Mouse (Mus musculus): ENCODE data around the gene Tyk2. TPM values are rescaled to one million over a fixed set of nuclear protein-coding genes. Genes with fewer than 3 reads are reported as not detected.
A peak's percentile ranks its signal among the peaks of the same experiment; 100 is the strongest.

The Tyk2 gene
- polyA plus RNA-seq, 1 experiment from 2014 or later = 11.2 TPM

DNA sequence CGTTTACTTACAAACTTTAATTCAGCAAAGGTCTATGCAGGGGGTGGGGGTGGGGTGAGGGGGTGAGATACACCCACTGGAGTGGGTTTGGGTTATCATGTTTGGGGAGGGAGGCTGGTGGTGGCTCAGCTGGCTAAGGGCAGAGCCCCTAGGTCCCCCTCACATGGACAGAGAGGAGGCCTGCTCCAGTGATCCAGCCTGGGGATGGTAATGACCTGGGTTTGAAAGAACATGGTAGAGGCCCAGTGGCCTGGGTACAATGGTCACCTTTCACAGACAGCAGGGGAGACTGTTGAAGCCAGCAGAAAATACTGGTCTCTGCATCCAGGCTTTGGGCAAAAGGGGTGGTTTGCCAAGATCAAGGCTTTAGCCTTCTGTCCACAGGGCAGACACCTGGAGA, 56.9 kb downstream of the Tyk2 start:
- WGBS = 83% methylated on average over 1 of the region's 1 CpGs
- Histone ChIP-seq H3K4me1 (ENCODE audit: control insufficient read depth in 2 of 2, insufficient read depth in 2 of 2, low read length in 2 of 2) (peaks cover 0 to 12% of the 10 kb centered on the region in 2 experiments; a peak in 2 of 4 replicates), H3K9me3 (ENCODE audit: control insufficient read depth, low read length) (no peaks in the 10 kb centered on the region), H3K27me3 (ENCODE audit: control insufficient read depth, insufficient read depth, low read length) (no peaks in the 10 kb centered on the region), H3K9ac (ENCODE audit: low read length) (no peak overlapping the region), H3K36me3 (ENCODE audit: control insufficient read depth, insufficient read depth, low read length) (peaks cover 66% of the 10 kb centered on the region), H3K4me3 (ENCODE audit: control insufficient read depth in 1 of 2, insufficient read depth in 1 of 2, low read depth in 1 of 2, low read length in 2 of 2) (no peak overlapping the region), H3K4me2 (ENCODE audit: low read length) (no peak overlapping the region), H3K27ac (replicated peaks in 1 of 2; ENCODE audit: control insufficient read depth in 1 of 2, insufficient read depth in 1 of 2, low read depth in 2 of 2, low read length in 2 of 2) (peak overlapping the region in 1 of 2 experiments; percentile 46; a peak in 1 of 4 replicates)
- no peak for ATAC-seq (ENCODE audit: insufficient number of reproducible peaks, insufficient read depth, low FRiP score, low read depth)

DNA sequence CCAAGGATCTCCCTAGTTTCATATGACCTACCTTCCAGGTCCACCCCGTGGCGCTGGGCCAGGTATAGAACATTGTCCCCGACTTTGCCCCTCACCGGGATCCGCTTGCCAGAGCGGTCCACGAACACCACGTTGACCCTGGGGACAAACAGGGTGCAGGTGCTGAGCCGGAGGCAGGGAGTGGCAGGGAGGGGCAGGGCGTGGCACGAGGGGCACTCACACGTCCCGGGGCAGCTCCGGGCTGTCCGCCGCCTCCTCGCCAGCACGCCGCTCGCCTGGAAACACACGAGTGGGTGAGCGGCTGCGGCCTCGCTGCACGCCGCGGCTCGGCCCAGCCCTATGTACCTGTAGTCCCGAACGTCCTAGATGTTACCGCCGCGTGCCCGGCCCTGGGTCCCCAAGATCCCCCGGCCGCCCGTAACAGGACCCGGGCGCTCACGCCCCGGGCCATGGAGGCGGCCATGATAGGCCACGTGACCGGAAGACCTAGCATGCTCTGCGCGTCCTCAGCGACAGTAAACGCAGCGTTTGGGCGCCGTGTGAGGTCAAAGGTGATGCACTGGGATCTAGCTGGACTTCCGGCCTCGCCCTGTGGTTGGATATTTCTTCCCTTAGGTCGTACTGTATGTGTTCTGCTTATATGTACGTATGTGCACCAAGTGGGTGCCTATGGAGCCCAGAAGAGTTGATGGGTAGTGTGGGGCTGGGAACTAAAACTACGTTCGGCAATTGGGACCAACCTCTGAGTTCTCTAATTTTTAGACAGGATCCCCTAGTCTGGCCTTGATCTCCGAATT, 57.8 kb downstream of the Tyk2 start, which contains the start of the genes Gm49373 and Fdx1l:
Gene Gm49373 (minus strand): TSS at position 53 of the 797 bp plus-strand sequence.
Gene Fdx1l (minus strand): TSS at position 571 of the 797 bp plus-strand sequence.
- WGBS = 2% methylated on average over 58 of the region's 58 CpGs
- H3K4me2 ChIP-seq (ENCODE audit: low read length) = peak within 1 kb of the TSS; percentile 90
- peak within 1 kb of the TSS; percentile 46 to 52 for H3K27ac ChIP-seq (replicated peaks in 1 of 2; ENCODE audit: control insufficient read depth in 1 of 2, insufficient read depth in 1 of 2, low read depth in 2 of 2, low read length in 2 of 2)
- H3K27me3 ChIP-seq (ENCODE audit: control insufficient read depth, insufficient read depth, low read length) = no peaks in the 10 kb centered on the region
- peak within 1 kb of the TSS; percentile 68 to 85 for H3K4me3 ChIP-seq (ENCODE audit: control insufficient read depth in 1 of 2, insufficient read depth in 1 of 2, low read depth in 1 of 2, low read length in 2 of 2)
- H3K4me1 ChIP-seq (ENCODE audit: control insufficient read depth in 2 of 2, insufficient read depth in 2 of 2, low read length in 2 of 2) = peaks cover 0 to 12% of the 10 kb centered on the region in 2 experiments; a peak in 2 of 4 replicates
- ATAC-seq (ENCODE audit: insufficient number of reproducible peaks, insufficient read depth, low FRiP score, low read depth) = peak; percentile 84
- H3K9ac ChIP-seq (ENCODE audit: low read length) = peak within 1 kb of the TSS; percentile 90
- no peaks in the 10 kb centered on the region for H3K9me3 ChIP-seq (ENCODE audit: control insufficient read depth, low read length)
- H3K36me3 ChIP-seq (ENCODE audit: control insufficient read depth, insufficient read depth, low read length) = peaks cover 56% of the 10 kb centered on the region

DNA sequence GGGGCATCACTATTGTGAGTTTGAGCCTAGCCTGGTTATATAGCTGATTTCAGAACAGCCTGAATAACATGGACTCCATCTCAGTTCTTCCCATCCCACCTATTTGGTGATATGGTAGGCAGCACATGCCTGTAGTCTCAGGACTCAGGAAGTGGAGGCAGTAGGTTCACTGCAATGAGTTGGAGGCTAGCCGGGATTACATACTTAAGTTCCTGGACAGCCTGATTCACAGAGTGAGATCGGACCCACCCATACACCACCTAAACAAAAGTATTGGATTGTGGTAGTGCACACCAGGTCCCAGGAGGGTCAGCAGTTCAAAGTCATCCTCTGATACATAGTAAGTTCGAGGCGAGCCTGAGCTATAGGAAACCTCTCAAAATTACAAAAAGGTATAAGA, 58.4 kb downstream of the Tyk2 start:
- WGBS = 8% methylated on average over 4 of the region's 4 CpGs
- Histone ChIP-seq H3K27ac (replicated peaks in 1 of 2; ENCODE audit: control insufficient read depth in 1 of 2, insufficient read depth in 1 of 2, low read depth in 2 of 2, low read length in 2 of 2) (peak overlapping the region in 1 of 2 experiments; percentile 46; a peak in 2 of 4 replicates), H3K9ac (ENCODE audit: low read length) (peak overlapping the region; percentile 90), H3K4me3 (ENCODE audit: control insufficient read depth in 1 of 2, insufficient read depth in 1 of 2, low read depth in 1 of 2, low read length in 2 of 2) (peak overlapping the region; percentile 68 to 85), H3K4me2 (ENCODE audit: low read length) (peak overlapping the region; percentile 90), H3K4me1 (ENCODE audit: control insufficient read depth in 2 of 2, insufficient read depth in 2 of 2, low read length in 2 of 2) (peaks cover 0 to 12% of the 10 kb centered on the region in 2 experiments; a peak in 2 of 4 replicates), H3K9me3 (ENCODE audit: control insufficient read depth, low read length) (no peaks in the 10 kb centered on the region), H3K27me3 (ENCODE audit: control insufficient read depth, insufficient read depth, low read length) (no peaks in the 10 kb centered on the region), H3K36me3 (ENCODE audit: control insufficient read depth, insufficient read depth, low read length) (peaks cover 56% of the 10 kb centered on the region)
- no peak for ATAC-seq (ENCODE audit: insufficient number of reproducible peaks, insufficient read depth, low FRiP score, low read depth)

DNA sequence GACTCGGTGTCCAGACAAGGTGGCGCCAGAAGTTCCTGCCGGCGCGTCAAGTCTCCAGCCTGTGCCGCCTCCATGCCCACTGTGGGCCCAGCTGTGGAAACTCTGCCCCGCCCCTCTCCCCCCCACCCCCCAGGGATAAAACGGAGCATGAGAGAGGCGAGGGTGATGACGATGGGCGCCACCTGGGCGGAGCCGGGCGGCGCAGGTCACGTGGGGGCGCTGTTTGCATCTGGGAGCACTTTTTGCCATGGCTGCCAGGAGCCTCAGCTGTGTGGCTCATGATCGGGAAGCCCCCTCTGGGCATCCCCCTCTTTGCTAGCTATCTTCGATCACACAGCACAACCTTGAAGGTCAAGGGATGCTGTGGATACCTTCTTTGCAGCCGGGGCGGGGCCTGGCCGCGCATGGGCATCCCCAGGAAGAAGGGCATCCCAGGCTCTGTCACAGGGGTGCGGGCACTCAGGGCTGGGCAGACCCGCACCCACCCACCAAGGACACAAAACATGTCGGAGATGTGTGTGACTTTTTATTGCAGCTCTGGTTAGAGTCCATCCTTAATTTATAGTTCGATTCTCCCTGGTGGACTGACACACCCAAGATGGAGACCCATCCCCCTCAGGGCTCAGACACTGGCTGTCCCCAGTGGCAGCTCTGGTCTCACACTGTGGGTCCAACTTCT, 63.9 kb downstream of the Tyk2 start, which contains the start of gene Zglp1:
Gene Zglp1 (minus strand): TSS at position 88 of the 679 bp plus-strand sequence.
- Histone ChIP-seq H3K4me2 (ENCODE audit: low read length) (no peak within 1 kb of the TSS), H3K9me3 (ENCODE audit: control insufficient read depth, low read length) (no peaks in the 10 kb centered on the region), H3K27ac (replicated peaks in 1 of 2; ENCODE audit: control insufficient read depth in 1 of 2, insufficient read depth in 1 of 2, low read depth in 2 of 2, low read length in 2 of 2) (no peak within 1 kb of the TSS), H3K27me3 (ENCODE audit: control insufficient read depth, insufficient read depth, low read length) (no peaks in the 10 kb centered on the region), H3K4me1 (ENCODE audit: control insufficient read depth in 2 of 2, insufficient read depth in 2 of 2, low read length in 2 of 2) (no peaks in the 10 kb centered on the region), H3K9ac (ENCODE audit: low read length) (no peak within 1 kb of the TSS), H3K4me3 (ENCODE audit: control insufficient read depth in 1 of 2, insufficient read depth in 1 of 2, low read depth in 1 of 2, low read length in 2 of 2) (no peak within 1 kb of the TSS), H3K36me3 (ENCODE audit: control insufficient read depth, insufficient read depth, low read length) (peaks cover 59% of the 10 kb centered on the region)
- 81% methylated on average over 27 of the region's 27 CpGs for WGBS
- ATAC-seq (ENCODE audit: insufficient number of reproducible peaks, insufficient read depth, low FRiP score, low read depth) = no peak

DNA sequence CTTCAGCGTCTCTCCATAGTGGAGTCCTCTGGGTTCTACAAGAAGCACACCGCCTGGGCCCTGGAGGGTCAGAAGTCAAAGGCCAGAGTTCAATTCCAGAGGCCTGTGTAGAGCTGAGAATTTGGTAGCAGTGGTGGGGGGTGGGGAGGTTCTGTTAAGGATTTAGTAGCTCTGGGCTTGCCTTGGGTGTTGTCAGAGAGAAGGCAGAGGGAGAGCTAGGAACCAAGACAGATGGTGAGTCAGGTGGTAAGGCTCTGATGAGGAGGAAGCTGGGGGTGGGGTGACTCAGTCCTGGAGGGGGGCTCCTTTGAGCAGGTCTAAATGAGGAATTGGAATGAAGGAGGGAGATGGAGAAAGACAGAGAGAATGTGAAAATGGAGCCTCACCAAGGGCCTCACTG, 68.1 kb downstream of the Tyk2 start:
- H3K4me1 ChIP-seq (ENCODE audit: control insufficient read depth in 2 of 2, insufficient read depth in 2 of 2, low read length in 2 of 2) = no peaks in the 10 kb centered on the region
- WGBS = 94% methylated on average over 2 of the region's 2 CpGs
- ATAC-seq (ENCODE audit: insufficient number of reproducible peaks, insufficient read depth, low FRiP score, low read depth) = no peak
- no peaks in the 10 kb centered on the region for H3K9me3 ChIP-seq (ENCODE audit: control insufficient read depth, low read length)
- no peaks in the 10 kb centered on the region for H3K27me3 ChIP-seq (ENCODE audit: control insufficient read depth, insufficient read depth, low read length)
- no peak overlapping the region for H3K27ac ChIP-seq (replicated peaks in 1 of 2; ENCODE audit: control insufficient read depth in 1 of 2, insufficient read depth in 1 of 2, low read depth in 2 of 2, low read length in 2 of 2)
- H3K9ac ChIP-seq (ENCODE audit: low read length) = no peak overlapping the region
- H3K36me3 ChIP-seq (ENCODE audit: control insufficient read depth, insufficient read depth, low read length) = peaks cover 42% of the 10 kb centered on the region
- no peak overlapping the region for H3K4me2 ChIP-seq (ENCODE audit: low read length)
- H3K4me3 ChIP-seq (ENCODE audit: control insufficient read depth in 1 of 2, insufficient read depth in 1 of 2, low read depth in 1 of 2, low read length in 2 of 2) = no peak overlapping the region

Small RNA genes lying within 50 kb of the gene (microRNA-seq; reads per million reads assigned to microRNA genes)
- gene Mir7082 = not detected

Other genes with a start within 250 kb of the Tyk2 start
- 28.2 and 30.0 TPM in 2 replicates for gene Ppan, start 243.1 kb downstream of the Tyk2 start, polyA plus RNA-seq (2014; fragmentation: Nextera tagmentation; extraction: Ambion mirVana)
- 188 and 202 TPM in 2 replicates for gene Eif3g, start 232.6 kb downstream of the Tyk2 start, polyA plus RNA-seq (2014; fragmentation: Nextera tagmentation; extraction: Ambion mirVana)
- gene Dnmt1, start 171.4 kb downstream of the Tyk2 start, polyA plus RNA-seq (2014; fragmentation: Nextera tagmentation; extraction: Ambion mirVana) = 35.2 and 39.4 TPM in 2 replicates
- gene S1pr2, start 154.5 kb downstream of the Tyk2 start, polyA plus RNA-seq (2014; fragmentation: Nextera tagmentation; extraction: Ambion mirVana) = 20.1 and 21.5 TPM in 2 replicates
- 151 and 160 TPM in 2 replicates for gene Mrpl4, start 128.5 kb downstream of the Tyk2 start, polyA plus RNA-seq (2014; fragmentation: Nextera tagmentation; extraction: Ambion mirVana)
- 13.9 and 14.4 TPM in 2 replicates for gene Icam1, start 115.3 kb downstream of the Tyk2 start, polyA plus RNA-seq (2014; fragmentation: Nextera tagmentation; extraction: Ambion mirVana)
- 1.3 and 1.9 TPM in 2 replicates for gene Icam4, start 101.9 kb downstream of the Tyk2 start, polyA plus RNA-seq (2014; fragmentation: Nextera tagmentation; extraction: Ambion mirVana)
- 0.08 TPM in 1 of 2 replicates, not detected in the other for gene Icam5, start 99.2 kb downstream of the Tyk2 start, polyA plus RNA-seq (2014; fragmentation: Nextera tagmentation; extraction: Ambion mirVana)
- gene Zglp1, start 64.2 kb downstream of the Tyk2 start, polyA plus RNA-seq (2014; fragmentation: Nextera tagmentation; extraction: Ambion mirVana) = 1.1 TPM in 1 of 2 replicates, not detected in the other
- 0.12 and 0.49 TPM in 2 replicates for gene Gm49373, start 58.1 kb downstream of the Tyk2 start, polyA plus RNA-seq (2014; fragmentation: Nextera tagmentation; extraction: Ambion mirVana)
- 45.1 and 50.8 TPM in 2 replicates for gene Fdx1l, start 57.6 kb downstream of the Tyk2 start, polyA plus RNA-seq (2014; fragmentation: Nextera tagmentation; extraction: Ambion mirVana)
- 1.3 and 1.4 TPM in 2 replicates for gene Gm38431, start 39.2 kb downstream of the Tyk2 start, polyA plus RNA-seq (2014; fragmentation: Nextera tagmentation; extraction: Ambion mirVana)
- 43.9 and 44.9 TPM in 2 replicates for gene Raver1, start 39.2 kb downstream of the Tyk2 start, polyA plus RNA-seq (2014; fragmentation: Nextera tagmentation; extraction: Ambion mirVana)
- gene Cdc37, start 18.7 kb upstream of the Tyk2 start, polyA plus RNA-seq (2014; fragmentation: Nextera tagmentation; extraction: Ambion mirVana) = 209 and 212 TPM in 2 replicates
- 11.0 and 11.8 TPM in 2 replicates for gene Pde4a, start 34.5 kb upstream of the Tyk2 start, polyA plus RNA-seq (2014; fragmentation: Nextera tagmentation; extraction: Ambion mirVana)
- 31.5 and 32.3 TPM in 2 replicates for gene Keap1, start 108.1 kb upstream of the Tyk2 start, polyA plus RNA-seq (2014; fragmentation: Nextera tagmentation; extraction: Ambion mirVana)
- 0.18 and 0.26 TPM in 2 replicates for gene S1pr5, start 117.2 kb upstream of the Tyk2 start, polyA plus RNA-seq (2014; fragmentation: Nextera tagmentation; extraction: Ambion mirVana)
- gene Atg4d, start 134.1 kb upstream of the Tyk2 start, polyA plus RNA-seq (2014; fragmentation: Nextera tagmentation; extraction: Ambion mirVana) = 47.2 and 51.4 TPM in 2 replicates
- 7.6 and 12.6 TPM in 2 replicates for gene Kri1, start 156.7 kb upstream of the Tyk2 start, polyA plus RNA-seq (2014; fragmentation: Nextera tagmentation; extraction: Ambion mirVana)
- gene Cdkn2d, start 160.2 kb upstream of the Tyk2 start, polyA plus RNA-seq (2014; fragmentation: Nextera tagmentation; extraction: Ambion mirVana) = 94.7 and 96.9 TPM in 2 replicates
- 0.30 TPM in 1 of 2 replicates, not detected in the other for gene Ap1m2, start 181.1 kb upstream of the Tyk2 start, polyA plus RNA-seq (2014; fragmentation: Nextera tagmentation; extraction: Ambion mirVana)
- 66.4 and 67.9 TPM in 2 replicates for gene Slc44a2, start 189.5 kb upstream of the Tyk2 start, polyA plus RNA-seq (2014; fragmentation: Nextera tagmentation; extraction: Ambion mirVana)
- gene Ilf3, start 236.6 kb upstream of the Tyk2 start, polyA plus RNA-seq (2014; fragmentation: Nextera tagmentation; extraction: Ambion mirVana) = 103 and 109 TPM in 2 replicates

Measured in heart, embryonic 14.5 days (tissue).